Mouse (Mus musculus): Measurements from ENCODE around the gene Guk1. TPM values are rescaled to one million over a fixed set of nuclear protein-coding genes. Genes with fewer than 3 reads are reported as not detected.

The Guk1 gene
- polyA plus RNA-seq, 1 experiment = 54.9 TPM

GRCm38 (mm10) chr11:59163255-59164236 is 28.5 kb downstream of the Guk1 start, which contains the start of gene Iba57:
Gene Iba57, minus strand, starts transcription at chr11:59163739.
- TF ChIP-seq CTCF (IDR thresholded peaks at IDR 0.05; ENCODE audit: low read depth, low read length) (no peak), POLR2A (IDR thresholded peaks at IDR 0.05; ENCODE audit: insufficient read depth, low read length) (peak; percentile 62), EP300 (IDR thresholded peaks at IDR 0.05; ENCODE audit: insufficient read depth, low read depth, low read length) (peak; percentile 26; the same call in 1 of the 2 replicates)
- H3K4me3 ChIP-seq (ENCODE audit: low read depth, low read length) = peak within 1 kb of the TSS; percentile 93

GRCm38 (mm10) chr11:59162443-59163254 is 29.4 kb downstream of the Guk1 start:
- TF ChIP-seq EP300 (IDR thresholded peaks at IDR 0.05; ENCODE audit: insufficient read depth, low read depth, low read length) (no peak), POLR2A (IDR thresholded peaks at IDR 0.05; ENCODE audit: insufficient read depth, low read length) (no peak), CTCF (IDR thresholded peaks at IDR 0.05; ENCODE audit: low read depth, low read length) (no peak)
- no peaks in the 10 kb centered on the region for H3K4me1 ChIP-seq (ENCODE audit: control insufficient read depth, insufficient read depth, low read length)
- no peaks in the 10 kb centered on the region for H3K9me3 ChIP-seq (replicated peaks; ENCODE audit: control insufficient read depth, insufficient read depth, low read length, poor library complexity, severe bottlenecking)
- no peaks in the 10 kb centered on the region for H3K27me3 ChIP-seq (ENCODE audit: control insufficient read depth, insufficient read depth, low read length, poor library complexity, severe bottlenecking)
- H3K9ac ChIP-seq (ENCODE audit: low read depth, poor library complexity, severe bottlenecking) = peak overlapping the region; percentile 18; the same call in 1 of the 2 replicates
- no peaks in the 10 kb centered on the region for H3K36me3 ChIP-seq (ENCODE audit: control insufficient read depth, insufficient read depth, low read length, poor library complexity, severe bottlenecking)
- H3K27ac ChIP-seq (ENCODE audit: insufficient read depth, low read length) = no peak overlapping the region
- H3K4me3 ChIP-seq (ENCODE audit: low read depth, low read length) = peak overlapping the region; percentile 29

More at GRCm38 (mm10) chr11:59163255-59164236, 28.5 kb downstream of the Guk1 start, which contains the start of gene Iba57:
- H3K27me3 ChIP-seq (ENCODE audit: control insufficient read depth, insufficient read depth, low read length, poor library complexity, severe bottlenecking) = no peaks in the 10 kb centered on the region
- no peaks in the 10 kb centered on the region for H3K9me3 ChIP-seq (replicated peaks; ENCODE audit: control insufficient read depth, insufficient read depth, low read length, poor library complexity, severe bottlenecking)
- peak within 1 kb of the TSS; percentile 75 for H3K9ac ChIP-seq (ENCODE audit: low read depth, poor library complexity, severe bottlenecking)
- H3K4me1 ChIP-seq (ENCODE audit: control insufficient read depth, insufficient read depth, low read length) = no peaks in the 10 kb centered on the region
- H3K36me3 ChIP-seq (ENCODE audit: control insufficient read depth, insufficient read depth, low read length, poor library complexity, severe bottlenecking) = no peaks in the 10 kb centered on the region
- H3K27ac ChIP-seq (ENCODE audit: insufficient read depth, low read length) = peak within 1 kb of the TSS; percentile 79

GRCm38 (mm10) chr11:59161398-59161797 is 30.6 kb downstream of the Guk1 start:
- Histone ChIP-seq H3K27me3 (ENCODE audit: control insufficient read depth, insufficient read depth, low read length, poor library complexity, severe bottlenecking) (no peaks in the 10 kb centered on the region), H3K9ac (ENCODE audit: low read depth, poor library complexity, severe bottlenecking) (no peak overlapping the region), H3K9me3 (replicated peaks; ENCODE audit: control insufficient read depth, insufficient read depth, low read length, poor library complexity, severe bottlenecking) (no peaks in the 10 kb centered on the region), H3K36me3 (ENCODE audit: control insufficient read depth, insufficient read depth, low read length, poor library complexity, severe bottlenecking) (no peaks in the 10 kb centered on the region), H3K27ac (ENCODE audit: insufficient read depth, low read length) (no peak overlapping the region), H3K4me1 (ENCODE audit: control insufficient read depth, insufficient read depth, low read length) (no peaks in the 10 kb centered on the region), H3K4me3 (ENCODE audit: low read depth, low read length) (no peak overlapping the region)
- TF ChIP-seq POLR2A (IDR thresholded peaks at IDR 0.05; ENCODE audit: insufficient read depth, low read length) (no peak), CTCF (IDR thresholded peaks at IDR 0.05; ENCODE audit: low read depth, low read length) (no peak), EP300 (IDR thresholded peaks at IDR 0.05; ENCODE audit: insufficient read depth, low read depth, low read length) (no peak)

DNA sequence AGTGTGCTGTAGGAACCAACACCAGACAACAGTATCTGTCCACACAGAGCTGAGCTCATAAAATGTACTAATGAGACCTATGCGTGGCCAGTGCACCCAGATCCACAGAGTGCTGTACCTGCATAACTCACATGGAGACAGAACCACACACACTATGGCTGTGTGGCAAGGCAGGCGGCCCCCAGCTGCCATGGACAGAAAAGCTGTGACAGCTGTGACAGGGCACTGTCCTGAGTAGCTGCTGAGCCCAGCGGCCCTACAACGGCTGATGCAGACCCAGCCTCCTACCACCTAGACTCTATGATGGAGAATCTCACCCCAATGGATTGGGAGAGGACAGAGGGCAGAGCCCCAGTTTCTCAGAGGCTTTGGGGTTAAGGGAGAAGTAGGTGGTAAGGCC is 32.5 kb downstream of the Guk1 start:
- no peak overlapping the region for H3K9ac ChIP-seq (ENCODE audit: low read depth, poor library complexity, severe bottlenecking)
- no peaks in the 10 kb centered on the region for H3K9me3 ChIP-seq (replicated peaks; ENCODE audit: control insufficient read depth, insufficient read depth, low read length, poor library complexity, severe bottlenecking)
- peak overlapping the region; percentile 58 for H3K4me3 ChIP-seq (ENCODE audit: low read depth, low read length)
- H3K36me3 ChIP-seq (ENCODE audit: control insufficient read depth, insufficient read depth, low read length, poor library complexity, severe bottlenecking) = no peaks in the 10 kb centered on the region
- no peak for TF ChIP-seq POLR2A (IDR thresholded peaks at IDR 0.05; ENCODE audit: insufficient read depth, low read length)
- no peaks in the 10 kb centered on the region for H3K27me3 ChIP-seq (ENCODE audit: control insufficient read depth, insufficient read depth, low read length, poor library complexity, severe bottlenecking)
- no peak overlapping the region for H3K27ac ChIP-seq (ENCODE audit: insufficient read depth, low read length)
- H3K4me1 ChIP-seq (ENCODE audit: control insufficient read depth, insufficient read depth, low read length) = no peaks in the 10 kb centered on the region

DNA sequence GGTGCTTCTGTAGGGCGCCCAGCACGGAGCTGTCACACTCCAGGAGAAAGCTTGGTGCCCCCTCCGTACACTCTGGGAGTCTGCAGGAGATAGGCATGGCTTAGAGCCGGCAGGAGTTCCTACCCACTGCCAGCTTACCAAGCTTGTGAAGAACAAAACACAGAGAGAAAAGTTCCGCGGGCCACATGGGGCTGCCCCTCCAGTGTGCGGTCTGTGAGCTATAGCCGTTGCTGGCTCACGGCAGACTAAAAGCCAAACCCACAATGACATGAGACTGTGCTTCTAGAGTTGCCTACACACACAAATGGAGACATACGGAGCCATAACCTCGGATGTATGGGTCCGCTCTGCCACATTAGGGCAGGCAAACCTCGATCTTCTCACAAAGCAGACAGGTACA is 32.9 kb downstream of the Guk1 start:
- H3K4me3 ChIP-seq (ENCODE audit: low read depth, low read length) = peak overlapping the region; percentile 58
- no peaks in the 10 kb centered on the region for H3K36me3 ChIP-seq (ENCODE audit: control insufficient read depth, insufficient read depth, low read length, poor library complexity, severe bottlenecking)
- H3K9ac ChIP-seq (ENCODE audit: low read depth, poor library complexity, severe bottlenecking) = no peak overlapping the region
- no peaks in the 10 kb centered on the region for H3K9me3 ChIP-seq (replicated peaks; ENCODE audit: control insufficient read depth, insufficient read depth, low read length, poor library complexity, severe bottlenecking)
- TF ChIP-seq EP300 (IDR thresholded peaks at IDR 0.05; ENCODE audit: insufficient read depth, low read depth, low read length) (no peak), POLR2A (IDR thresholded peaks at IDR 0.05; ENCODE audit: insufficient read depth, low read length) (no peak), CTCF (IDR thresholded peaks at IDR 0.05; ENCODE audit: low read depth, low read length) (no peak)
- H3K4me1 ChIP-seq (ENCODE audit: control insufficient read depth, insufficient read depth, low read length) = no peaks in the 10 kb centered on the region
- H3K27ac ChIP-seq (ENCODE audit: insufficient read depth, low read length) = no peak overlapping the region
- H3K27me3 ChIP-seq (ENCODE audit: control insufficient read depth, insufficient read depth, low read length, poor library complexity, severe bottlenecking) = no peaks in the 10 kb centered on the region

All from ES-Bruce4 (cell line).